ENCODE assay signal across 9 mouse cellular contexts in the genomic region with DNA sequence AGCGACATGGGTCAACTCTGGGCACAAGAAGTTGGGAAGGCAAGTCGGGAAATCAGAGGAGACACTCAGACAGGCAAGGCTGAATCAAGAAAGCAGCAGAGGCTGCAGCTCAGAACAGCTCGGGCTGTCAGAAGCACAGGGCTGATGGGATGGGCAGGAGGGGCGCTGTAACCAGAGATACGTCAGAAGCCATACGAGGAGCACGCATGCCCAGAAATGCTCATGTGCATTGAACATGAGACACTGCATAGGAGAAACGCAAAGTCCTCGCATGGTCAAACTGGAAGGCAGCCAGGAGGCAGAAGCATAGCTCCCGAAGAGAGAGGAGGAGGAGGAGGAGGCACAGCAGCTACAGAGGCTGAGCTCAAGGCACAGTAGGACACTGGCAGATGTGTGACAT. TPM values are rescaled to one million over a fixed set of nuclear protein-coding genes. Genes with fewer than 3 reads are reported as not detected.
DNase-seq lines count a peak whose midpoint lies in the region.
"Had no signal": no experiment of that assay in that cellular context is flagged by ENCODE, and none has a peak within 500 bp of the region (broad histone marks: within the 10 kb centered on the region; RNA-seq: fewer than 3 reads in every experiment).

No protein-coding gene starts in this region.

- peak; percentile 43 to 71 for DNase-seq in layer of hippocampus, adult 18-20 months (ENCODE audit: low spot score in 2 of 2)
- DNase-seq in layer of hippocampus, postnatal 14 days (ENCODE audit: low spot score in 2 of 2): no peak
- DNase-seq in frontal cortex, adult 2 months (ENCODE audit: extremely low spot score in 1 of 2, low spot score in 1 of 2): peak; percentile 66 to 81
- peak; percentile 65 for DNase-seq in left cerebral cortex, adult 11 months (ENCODE audit: low spot score)
- DNase-seq in right cerebral cortex, adult 2 months (ENCODE audit: low spot score in 2 of 2): peak; percentile 68 to 72
- DNase-seq in adrenal gland, postnatal 36 days: no peak
- DNase-seq in T-cell, adult 2 months (ENCODE audit: low spot score): no peak
- no peak for DNase-seq in B cell, adult 2 months
- DNase-seq: thymus, postnatal 4 days had no signal

RNA-seq across cellular contexts. Expression of a gene that starts 38.9 kb away (rescaled TPM):
- total RNA-seq in layer of hippocampus, adult 18-20 months (2021): 10 to 100 TPM; 84.5 to 88.0 TPM
- 10 to 100 TPM; 68.1 to 68.2 TPM for total RNA-seq in layer of hippocampus, postnatal 14 days (2021)
- polyA plus RNA-seq in frontal cortex, adult 2 months (2012; rRNA removed): 68.4 and 74.6 TPM in 2 replicates
- 10 to 100 TPM; 74.2 to 74.8 TPM for total RNA-seq in adrenal gland, postnatal 36 days (2021)

Comparison
In these comparisons a context has a peak if more than half of its experiments do, and no peak if none do; other contexts are left out.
1. DNase-seq: peak in layer of hippocampus, adult 18-20 months (2 of 2), frontal cortex, adult 2 months (2 of 2), left cerebral cortex, adult 11 months (single experiment) and right cerebral cortex, adult 2 months (2 of 2); none in layer of hippocampus, postnatal 14 days (0 of 2), adrenal gland, postnatal 36 days (0 of 2), T-cell, adult 2 months (single experiment) and B cell, adult 2 months (0 of 2).